Mouse (Mus musculus) liver, adult 2 months (tissue): ENCODE measurements at regions not wholly inside any gene's neighbourhood (a gene's known extent, or its start where the extent isn't known, plus 50 kb on each side); places are given as distances from the start of the nearest gene placed in this dataset.
A peak's percentile ranks its signal among the peaks of the same experiment; 100 is the strongest.
"Not testable (repeated sequence)": the region's sequence is repeated elsewhere in the genome, so short reads cannot be mapped to it uniquely, and the experiment has no call there.

Experiments used
- DNase-seq: peaks from one replicate; pipeline ENCODE4 v3.0.0-alpha.2; 2011; ENCODE audit warnings: low read depth, low spot score; ENCODE audit errors: extremely low read depth
- H3K27ac ChIP-seq: fragments of 200-500 bp; replicated peaks from 2 replicates; pipeline ENCODE4 v1.5.1; 2012; ENCODE audit warnings: low read depth, mild to moderate bottlenecking, control low read depth, inconsistent platforms, low read length; ENCODE audit not compliant: insufficient read depth
- H3K27me3 ChIP-seq: fragments of 200-500 bp; 2 replicates; pipeline ENCODE4 v1.6.1; 2012; ENCODE audit warnings: mild to moderate bottlenecking, moderate library complexity, low read length, inconsistent platforms; ENCODE audit not compliant: control insufficient read depth, insufficient read depth
- H3K36me3 ChIP-seq: fragments of 200-500 bp; 2 replicates; pipeline ENCODE4 v1.6.1; 2012; ENCODE audit warnings: low read length, inconsistent platforms; ENCODE audit not compliant: control insufficient read depth, insufficient read depth
- H3K4me1 ChIP-seq: fragments of 200-500 bp; 2 replicates; pipeline ENCODE4 v1.6.1; 2011; ENCODE audit warnings: low read length; ENCODE audit not compliant: control insufficient read depth, insufficient read depth
- H3K4me3 ChIP-seq: fragments of 200-500 bp; 2 replicates; pipeline ENCODE4 v1.5.1; 2011; ENCODE audit warnings: low read depth, mild to moderate bottlenecking, control low read depth, low read length, moderate library complexity; ENCODE audit not compliant: insufficient read depth
- H3K79me2 ChIP-seq: fragments of 200-500 bp; 2 replicates; pipeline ENCODE4 v1.6.1; 2012; ENCODE audit warnings: inconsistent platforms, mild to moderate bottlenecking, low read length, moderate library complexity; ENCODE audit not compliant: control insufficient read depth, insufficient read depth
- H3K9ac ChIP-seq: fragments of 200-500 bp; 2 replicates; pipeline ENCODE4 v1.6.1; 2012; ENCODE audit warnings: low read depth, mild to moderate bottlenecking, control low read depth, inconsistent platforms, low read length
- CTCF ChIP-seq: fragments of 200-500 bp; IDR thresholded peaks from 2 replicates; pipeline ENCODE4 v1.5.1; 2011; ENCODE audit warnings: low read depth, low read length, control low read depth
- POLR2A ChIP-seq: fragments of 200-500 bp; IDR thresholded peaks from 2 replicates; pipeline ENCODE4 v1.6.1; 2011; ENCODE audit warnings: low read length, control low read depth; ENCODE audit not compliant: insufficient read depth; ENCODE audit errors: extremely low read depth
- WGBS: fragments of 180-500 bp; shearing (Covaris S2); methylation state at CpG from one replicate; pipeline ENCODE4 v1.1.7; 2018; 5-methylcytosine and 5-hydroxymethylcytosine counted together

GRCm38 (mm10) chr8:68958701-68959100 is 250.1 kb upstream of the Zfp930 start:
- no peak overlapping the region for H3K4me3 ChIP-seq
- no peak overlapping the region for H3K9ac ChIP-seq
- no peaks in the 10 kb centered on the region for H3K27me3 ChIP-seq
- WGBS: 97% methylated on average over 2 of the region's 2 CpGs
- no peak overlapping the region for H3K27ac ChIP-seq
- TF ChIP-seq CTCF (no peak), POLR2A (no peak)
- H3K79me2 ChIP-seq: no peaks in the 10 kb centered on the region
- DNase-seq: no peak
- no peaks in the 10 kb centered on the region for H3K36me3 ChIP-seq
- peaks cover 10% of the 10 kb centered on the region for H3K4me1 ChIP-seq

DNA sequence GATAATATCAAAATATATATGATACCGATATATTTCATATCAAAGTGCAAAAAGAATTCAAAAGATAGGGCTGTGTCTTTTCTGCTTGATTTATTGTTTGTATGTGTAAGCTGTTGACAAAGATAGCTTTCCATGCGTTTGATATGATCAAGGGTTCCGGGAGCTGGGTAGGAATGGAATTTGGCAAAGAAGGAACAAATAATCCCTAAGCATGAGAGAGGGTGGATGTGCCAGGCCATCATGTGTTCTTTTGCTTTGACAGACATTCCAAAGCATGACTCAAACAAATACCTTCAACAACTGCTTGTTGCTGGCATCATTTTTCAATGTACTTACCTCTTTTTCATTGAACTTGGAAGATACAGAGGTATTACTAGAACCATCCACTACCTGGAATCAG is 246.9 kb upstream of the Zfp930 start:
- no peak for DNase-seq
- Histone ChIP-seq H3K4me3 (no peak overlapping the region), H3K4me1 (no peaks in the 10 kb centered on the region), H3K79me2 (no peaks in the 10 kb centered on the region), H3K9ac (no peak overlapping the region), H3K27me3 (no peaks in the 10 kb centered on the region), H3K27ac (no peak overlapping the region), H3K36me3 (no peaks in the 10 kb centered on the region)
- 76% methylated on average over 3 of the region's 3 CpGs for WGBS
- TF ChIP-seq POLR2A (no peak), CTCF (no peak)

DNA sequence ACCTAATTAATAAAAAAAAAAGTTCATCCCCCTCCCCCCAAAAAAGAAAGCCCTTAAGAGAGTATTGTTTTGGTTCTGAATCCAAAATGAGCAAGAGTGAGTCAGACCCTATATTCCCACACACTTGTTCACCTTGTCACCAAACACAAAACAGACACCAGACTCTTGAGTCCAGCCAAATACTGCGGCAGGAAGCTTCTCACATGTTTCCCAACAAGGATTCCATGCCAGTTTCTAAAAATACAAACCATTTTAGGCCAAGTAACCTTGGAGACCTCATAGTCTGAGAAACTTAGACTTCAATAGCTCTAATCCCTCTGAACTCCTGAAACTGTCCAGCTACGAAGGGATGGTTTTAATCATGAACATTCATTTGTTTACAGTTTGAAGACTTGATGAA is 233.1 kb upstream of the Zfp930 start:
- TF ChIP-seq CTCF: no peak
- no peak for TF ChIP-seq POLR2A
- Histone ChIP-seq H3K27me3 (no peaks in the 10 kb centered on the region), H3K4me1 (no peaks in the 10 kb centered on the region), H3K4me3 (no peak overlapping the region), H3K27ac (no peak overlapping the region), H3K36me3 (no peaks in the 10 kb centered on the region), H3K9ac (no peak overlapping the region), H3K79me2 (no peaks in the 10 kb centered on the region)
- peak; percentile 8 for DNase-seq
- 72% methylated on average over 2 of the region's 2 CpGs for WGBS

DNA sequence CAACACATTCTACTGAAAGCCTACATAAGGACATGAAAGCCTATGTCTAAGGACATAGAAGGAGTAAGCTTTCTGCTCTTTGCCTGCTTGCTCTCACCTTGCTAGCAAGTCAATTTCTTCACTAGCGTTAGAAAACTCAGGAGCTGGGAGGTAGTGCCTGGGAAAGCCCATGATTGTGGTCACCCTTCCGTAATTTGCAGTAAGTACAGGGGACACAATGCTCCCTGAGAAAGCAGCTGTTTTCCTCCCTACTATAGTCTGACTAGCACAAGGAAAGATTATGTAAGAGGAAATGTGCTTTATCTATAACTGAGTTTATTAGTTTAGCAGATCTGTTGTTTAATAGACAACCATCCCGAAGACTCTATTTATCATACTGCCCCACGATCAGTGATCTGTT is 231.7 kb upstream of the Zfp930 start:
- no peak overlapping the region for H3K27ac ChIP-seq
- H3K4me1 ChIP-seq: no peaks in the 10 kb centered on the region
- H3K27me3 ChIP-seq: no peaks in the 10 kb centered on the region
- DNase-seq: no peak
- H3K4me3 ChIP-seq: no peak overlapping the region
- no peak overlapping the region for H3K9ac ChIP-seq
- WGBS: 67% methylated on average over 4 of the region's 4 CpGs
- TF ChIP-seq CTCF: no peak
- TF ChIP-seq POLR2A: no peak
- H3K79me2 ChIP-seq: no peaks in the 10 kb centered on the region
- H3K36me3 ChIP-seq: no peaks in the 10 kb centered on the region

- not testable (repeated sequence) for DNase-seq, H3K27me3 ChIP-seq, H3K27ac ChIP-seq, H3K79me2 ChIP-seq, H3K4me1 ChIP-seq, H3K36me3 ChIP-seq, H3K9ac ChIP-seq, H3K4me3 ChIP-seq
- WGBS: 99% methylated on average over 6 of the region's 6 CpGs
Measured at GRCm38 (mm10) chr8:68983181-68983580, 225.7 kb upstream of the Zfp930 start.

- H3K4me3 ChIP-seq: no peak overlapping the region
- DNase-seq: no peak
- H3K27me3 ChIP-seq: no peaks in the 10 kb centered on the region
- no peak overlapping the region for H3K27ac ChIP-seq
- H3K79me2 ChIP-seq: no peaks in the 10 kb centered on the region
- H3K36me3 ChIP-seq: no peaks in the 10 kb centered on the region
- WGBS: 85% methylated on average over 12 of the region's 12 CpGs
- no peak overlapping the region for H3K9ac ChIP-seq
- no peak for TF ChIP-seq CTCF
- TF ChIP-seq POLR2A: no peak
- H3K4me1 ChIP-seq: no peaks in the 10 kb centered on the region
Measured at GRCm38 (mm10) chr8:68983691-68984090, 225.1 kb upstream of the Zfp930 start.
